Mouse (Mus musculus) C2C12 (cell line): Measurements from ENCODE around the gene Kctd4.

ENCODE experiments used
- CEBPB ChIP-seq: IDR thresholded peaks from one replicate; pipeline ENCODE4 v1.6.1; 2011; ENCODE audit warnings: low read depth, mild to moderate bottlenecking, control low read depth, moderate library complexity
- CTCF ChIP-seq: IDR thresholded peaks from one replicate; pipeline ENCODE4 v1.5.1; 2011; ENCODE audit not compliant: control insufficient read depth, insufficient read depth, insufficient read length
- FOSL1 ChIP-seq: IDR thresholded peaks from one replicate; pipeline ENCODE4 v1.8.0; 2011; ENCODE audit warnings: mild to moderate bottlenecking, low read length; ENCODE audit not compliant: poor library complexity, insufficient read depth, severe bottlenecking
- MAX ChIP-seq: IDR thresholded peaks from one replicate; pipeline ENCODE4 v1.6.1; 2011; ENCODE audit warnings: mild to moderate bottlenecking, control low read depth
- MYOG ChIP-seq: IDR thresholded peaks from one replicate; pipeline ENCODE4 v1.6.1; 2011; ENCODE audit not compliant: control insufficient read depth, insufficient read length; ENCODE audit errors: extremely low read depth
- USF1 ChIP-seq: IDR thresholded peaks from one replicate; pipeline ENCODE4 v1.6.1; 2011; ENCODE audit warnings: low read depth, mild to moderate bottlenecking, control low read depth, moderate library complexity

DNA sequence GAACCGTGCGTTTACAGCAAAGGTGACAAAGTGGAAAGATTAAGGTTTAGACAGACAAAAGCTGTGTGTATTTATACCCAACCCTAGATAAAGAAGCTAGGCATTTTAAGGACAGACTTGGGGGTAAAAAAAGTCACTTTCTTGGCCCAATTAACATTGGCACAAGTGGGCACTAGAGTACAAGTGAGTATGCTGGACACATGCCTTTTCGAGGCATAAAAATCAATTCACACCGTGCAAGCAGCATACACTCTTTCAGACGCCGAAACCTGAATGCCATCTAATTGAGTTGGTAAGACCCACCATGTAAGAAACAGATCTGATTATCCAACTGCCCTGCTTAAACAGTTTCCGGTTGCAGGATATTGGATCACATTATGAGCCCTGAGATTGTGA lies 56.3 kb downstream of the Kctd4 start:
- TF ChIP-seq CTCF (no peak), CEBPB (no peak), FOSL1 (no peak), USF1 (no peak), MAX (no peak), MYOG (no peak)
